Mouse (Mus musculus): ENCODE data around the gene Tada2b.

- TF ChIP-seq POLR2AphosphoS5 (IDR thresholded peaks at IDR 0.05; ENCODE audit: insufficient replicate concordance, low read depth, low read length) (no peak), CTCF (IDR thresholded peaks at IDR 0.05; ENCODE audit: low read depth, low read length) (no peak)
These were observed at the start of gene Tada2b, which contains the start of gene Ccdc96 for GRCm38 (mm10) chr5:36484171-36484990.
